Mouse (Mus musculus) neural tube, embryonic 14.5 days (tissue): Measurements from ENCODE around the gene Grik4. TPM values are rescaled to one million over a fixed set of nuclear protein-coding genes. Genes with fewer than 3 reads are reported as not detected.

ENCODE experiments used
- ATAC-seq: fragments of 200-750 bp; cut with Nextera tagmentation; 2 replicates; pipeline ENCODE4 v1.8.0; 2017; ENCODE audit warnings: low read depth, mild to moderate bottlenecking, moderate TSS enrichment, moderate library complexity
- H3K27ac ChIP-seq: fragments of 300-500 bp; sonication (generic); 2 replicates; pipeline ENCODE4 v1.5.1; 2014; ENCODE audit warnings: low read depth, mild to moderate bottlenecking, control low read depth, low read length, moderate library complexity, mixed read lengths
- H3K27me3 ChIP-seq: fragments of 300-500 bp; sonication (generic); 2 replicates; pipeline ENCODE4 v1.6.1; 2014; ENCODE audit warnings: low read length; ENCODE audit not compliant: control insufficient read depth, insufficient read depth
- H3K36me3 ChIP-seq: fragments of 300-500 bp; sonication (generic); 2 replicates; pipeline ENCODE4 v1.6.1; 2014; ENCODE audit warnings: low read length, mixed read lengths; ENCODE audit not compliant: control insufficient read depth, insufficient read depth
- H3K4me1 ChIP-seq: fragments of 300-500 bp; sonication (generic); 2 replicates; pipeline ENCODE4 v1.6.1; 2014; ENCODE audit warnings: low read length; ENCODE audit not compliant: control insufficient read depth, insufficient read depth
- H3K4me2 ChIP-seq: fragments of 300-500 bp; sonication (generic); 2 replicates; pipeline ENCODE4 v1.6.1; 2014; ENCODE audit warnings: mild to moderate bottlenecking, low read depth, low read length, control low read depth
- H3K4me3 ChIP-seq: fragments of 300-500 bp; sonication (generic); 2 replicates; pipeline ENCODE4 v1.5.1; 2014; ENCODE audit warnings: low read depth, low read length, control low read depth, mixed read lengths
- H3K9ac ChIP-seq: fragments of 300-500 bp; sonication (generic); replicated peaks from 2 replicates; pipeline ENCODE4 v1.6.1; 2014; ENCODE audit warnings: low read depth, mild to moderate bottlenecking, control low read depth, low read length, mixed read lengths
- H3K9me3 ChIP-seq: fragments of 300-500 bp; sonication (generic); 2 replicates; pipeline ENCODE4 v1.6.1; 2016; ENCODE audit warnings: low read length; ENCODE audit not compliant: control insufficient read depth
- WGBS: fragments of 180-500 bp; shearing (Covaris S2); extraction: QIAGEN DNeasy Blood & Tissue Kit; methylation state at CpG from one replicate; pipeline ENCODE4 v1.1.7; 2014; 5-methylcytosine and 5-hydroxymethylcytosine counted together
- polyA plus RNA-seq: library from polyadenylated mRNA; unstranded; fragments of >200 nt; fragmentation: Nextera tagmentation; extraction: Ambion mirVana; gene quantifications from 2 replicates; pipeline ENCODE4 v1.2.1, GENCODE M21; 2014

Grik4 gene
- polyA plus RNA-seq, 1 experiment from 2014 or later = 5.6 TPM

DNA sequence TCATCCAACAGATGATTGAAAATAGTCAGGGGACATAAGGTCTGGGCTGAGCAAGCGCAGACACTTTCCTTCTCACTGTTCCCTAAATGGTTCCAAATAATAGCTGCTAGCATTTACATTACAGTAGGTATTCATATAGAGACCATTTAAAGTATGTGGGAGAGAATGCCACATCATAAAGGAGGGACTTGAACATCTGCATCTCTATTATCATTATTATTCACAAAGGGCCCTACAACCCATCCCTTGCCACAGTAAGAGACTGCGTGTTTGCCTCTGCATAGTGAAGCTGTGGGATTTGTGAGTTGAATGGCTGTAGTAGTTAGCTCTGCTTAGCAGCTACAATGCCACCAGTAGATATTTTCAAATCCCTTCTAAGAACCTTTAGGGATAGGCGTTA, 296.2 kb downstream of the Grik4 start:
- WGBS = 82% methylated on average over 3 of the region's 3 CpGs
- no peak overlapping the region for H3K27ac ChIP-seq
- H3K4me1 ChIP-seq = no peaks in the 10 kb centered on the region; the same call in 1 of the 2 replicates
- no peak overlapping the region for H3K4me3 ChIP-seq
- ATAC-seq = no peak
- H3K9ac ChIP-seq = no peak overlapping the region
- H3K27me3 ChIP-seq = no peaks in the 10 kb centered on the region
- no peaks in the 10 kb centered on the region for H3K9me3 ChIP-seq
- H3K4me2 ChIP-seq = no peak overlapping the region
- H3K36me3 ChIP-seq = no peaks in the 10 kb centered on the region

- peaks cover 4% of the 10 kb centered on the region for H3K4me1 ChIP-seq
- no peak overlapping the region for H3K4me2 ChIP-seq
- H3K4me3 ChIP-seq = no peak overlapping the region
- no peaks in the 10 kb centered on the region for H3K9me3 ChIP-seq
- H3K27me3 ChIP-seq = no peaks in the 10 kb centered on the region
- 71% methylated on average over 3 of the region's 3 CpGs for WGBS
- no peak for ATAC-seq
- H3K27ac ChIP-seq = no peak overlapping the region
- no peak overlapping the region for H3K9ac ChIP-seq
- no peaks in the 10 kb centered on the region for H3K36me3 ChIP-seq
Observed at GRCm38 (mm10) chr9:42647596-42647995, 296.7 kb downstream of the Grik4 start.

DNA sequence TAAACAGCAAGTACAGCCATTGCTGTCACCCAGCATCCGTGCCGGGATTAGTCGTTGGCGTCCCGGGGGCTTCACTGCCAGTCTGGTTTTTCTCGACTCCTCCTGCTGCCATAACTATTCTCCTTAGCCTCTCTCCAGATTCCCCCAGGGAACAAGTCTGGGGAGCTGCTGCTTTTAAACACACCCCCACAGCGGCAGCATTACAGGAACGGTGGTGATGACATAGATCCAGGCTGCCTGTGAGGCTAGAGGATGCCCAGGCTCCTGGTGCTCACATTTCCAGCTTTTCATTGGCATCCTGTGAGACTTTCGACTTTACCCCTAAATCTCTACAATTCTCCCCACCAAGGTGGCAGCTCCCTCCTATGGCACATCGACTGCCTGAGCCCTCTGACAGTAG, 297.5 kb downstream of the Grik4 start:
- no peaks in the 10 kb centered on the region for H3K9me3 ChIP-seq
- peaks cover 7% of the 10 kb centered on the region for H3K4me1 ChIP-seq
- 50% methylated on average over 10 of the region's 10 CpGs for WGBS
- H3K27me3 ChIP-seq = no peaks in the 10 kb centered on the region
- no peaks in the 10 kb centered on the region for H3K36me3 ChIP-seq
- H3K4me2 ChIP-seq = no peak overlapping the region
- no peak for ATAC-seq
- no peak overlapping the region for H3K4me3 ChIP-seq
- no peak overlapping the region for H3K9ac ChIP-seq
- H3K27ac ChIP-seq = no peak overlapping the region

- no peaks in the 10 kb centered on the region for H3K36me3 ChIP-seq
- no peak for ATAC-seq
- no peak overlapping the region for H3K4me3 ChIP-seq
- H3K4me2 ChIP-seq = no peak overlapping the region
- H3K9ac ChIP-seq = no peak overlapping the region
- H3K4me1 ChIP-seq = peaks cover 7% of the 10 kb centered on the region
- WGBS = 91% methylated on average over 5 of the region's 5 CpGs
- no peaks in the 10 kb centered on the region for H3K9me3 ChIP-seq
- no peak overlapping the region for H3K27ac ChIP-seq
- H3K27me3 ChIP-seq = no peaks in the 10 kb centered on the region
Observed at GRCm38 (mm10) chr9:42645161-42645560, 299.1 kb downstream of the Grik4 start.

GRCm38 (mm10) chr9:42642821-42643220, 301.5 kb downstream of the Grik4 start:
- Histone ChIP-seq H3K4me3 (no peak overlapping the region), H3K4me2 (no peak overlapping the region), H3K4me1 (peaks cover 17% of the 10 kb centered on the region), H3K27ac (no peak overlapping the region), H3K27me3 (no peaks in the 10 kb centered on the region), H3K36me3 (no peaks in the 10 kb centered on the region), H3K9ac (no peak overlapping the region), H3K9me3 (no peaks in the 10 kb centered on the region)
- 32% methylated on average over 5 of the region's 5 CpGs for WGBS
- ATAC-seq = peak; percentile 64; the same call in 1 of the 2 replicates

GRCm38 (mm10) chr9:42641550-42642117, 302.7 kb downstream of the Grik4 start:
- H3K9me3 ChIP-seq = no peaks in the 10 kb centered on the region
- peaks cover 17% of the 10 kb centered on the region for H3K4me1 ChIP-seq
- ATAC-seq = no peak
- H3K27ac ChIP-seq = no peak overlapping the region
- H3K27me3 ChIP-seq = no peaks in the 10 kb centered on the region
- H3K4me3 ChIP-seq = no peak overlapping the region
- H3K4me2 ChIP-seq = no peak overlapping the region
- H3K9ac ChIP-seq = no peak overlapping the region
- H3K36me3 ChIP-seq = no peaks in the 10 kb centered on the region
- 71% methylated on average over 11 of the region's 11 CpGs for WGBS

- H3K27ac ChIP-seq = no peak overlapping the region
- H3K9ac ChIP-seq = no peak overlapping the region
- H3K4me2 ChIP-seq = no peak overlapping the region
- ATAC-seq = no peak
- no peaks in the 10 kb centered on the region for H3K27me3 ChIP-seq
- no peaks in the 10 kb centered on the region for H3K36me3 ChIP-seq
- H3K9me3 ChIP-seq = no peaks in the 10 kb centered on the region
- peaks cover 10% of the 10 kb centered on the region; the same call in 1 of the 2 replicates for H3K4me1 ChIP-seq
- WGBS = 86% methylated on average over 10 of the region's 10 CpGs
- no peak overlapping the region for H3K4me3 ChIP-seq
Observed at GRCm38 (mm10) chr9:42636446-42636845, 307.8 kb downstream of the Grik4 start.

- no peak overlapping the region for H3K4me2 ChIP-seq
- no peaks in the 10 kb centered on the region for H3K9me3 ChIP-seq
- ATAC-seq = no peak
- H3K27me3 ChIP-seq = no peaks in the 10 kb centered on the region
- no peak overlapping the region for H3K4me3 ChIP-seq
- H3K36me3 ChIP-seq = 0 out of 2 replicates have a peak, but pooled peaks cover 4% of the 10 kb centered on the region
- no peak overlapping the region for H3K9ac ChIP-seq
- H3K27ac ChIP-seq = no peak overlapping the region
- H3K4me1 ChIP-seq = no peaks in the 10 kb centered on the region
- 57% methylated on average over 4 of the region's 4 CpGs for WGBS
Observed at GRCm38 (mm10) chr9:42631479-42631878, 312.8 kb downstream of the Grik4 start.

DNA sequence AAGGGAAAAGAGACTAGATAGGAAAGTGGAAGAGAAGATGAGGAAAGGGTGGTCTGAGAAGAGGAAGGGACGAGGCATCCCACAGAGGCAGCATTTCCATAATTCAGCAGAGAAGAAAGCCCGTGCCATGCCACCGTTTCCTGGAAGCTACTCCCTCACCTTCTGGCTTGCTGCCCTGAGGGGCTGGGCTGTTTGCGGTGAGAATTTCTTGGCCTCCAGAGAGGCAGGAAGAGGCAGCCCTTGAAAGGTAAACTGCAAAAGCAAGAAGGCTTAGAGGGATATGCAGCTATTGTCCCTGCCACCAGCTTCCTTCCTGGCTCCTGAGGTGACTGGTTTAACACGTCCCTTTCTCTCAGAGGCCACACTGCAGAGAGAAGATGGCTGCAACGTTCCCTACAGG, 316.7 kb downstream of the Grik4 start:
- ATAC-seq = no peak
- no peak overlapping the region for H3K9ac ChIP-seq

More for the DNA sequence above, 316.7 kb downstream of the Grik4 start:
- Histone ChIP-seq H3K4me1 (no peaks in the 10 kb centered on the region; the same call in 1 of the 2 replicates), H3K4me2 (no peak overlapping the region), H3K27ac (no peak overlapping the region), H3K27me3 (no peaks in the 10 kb centered on the region), H3K36me3 (0 out of 2 replicates have a peak, but pooled peaks cover 4% of the 10 kb centered on the region), H3K9me3 (no peaks in the 10 kb centered on the region), H3K4me3 (no peak overlapping the region)
- 32% methylated on average over 6 of the region's 6 CpGs for WGBS
